12 mouse cellular contexts compared by ENCODE assay signal in the genomic region with DNA sequence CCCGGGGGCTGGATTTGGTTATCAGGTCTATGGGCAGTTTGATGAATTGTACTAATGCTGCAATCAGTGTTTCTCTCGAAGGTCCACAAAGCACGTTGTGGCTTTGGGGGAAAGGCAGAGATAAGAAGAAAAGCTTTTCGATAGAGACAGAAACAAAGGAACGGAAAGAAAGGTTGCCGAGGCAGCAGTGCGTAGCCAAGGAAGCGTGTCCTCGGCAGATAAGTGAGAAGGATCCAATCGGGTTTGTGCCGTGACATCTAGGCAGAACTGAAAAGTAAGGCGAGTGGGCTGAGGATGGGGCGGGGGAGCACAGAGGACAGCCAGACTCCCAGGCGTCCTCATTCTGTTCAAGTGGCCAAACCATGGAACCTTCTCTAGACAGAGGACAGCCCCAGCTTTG.
A peak's percentile ranks its signal among the peaks of the same experiment; 100 is the strongest.
DNase-seq lines count a peak whose midpoint lies in the region; ATAC-seq and TF ChIP-seq lines count a peak whose summit lies in the region.
"Had no signal": no experiment of that assay in that cellular context is flagged by ENCODE, and none has a peak within 500 bp of the region (broad histone marks: within the 10 kb centered on the region; RNA-seq: fewer than 3 reads in every experiment).

No protein-coding gene starts in this region.

- no peak overlapping the region for H3K27ac ChIP-seq in forebrain, postnatal 0 days (ENCODE audit: low read depth, low read length)
- no peak overlapping the region for H3K27ac ChIP-seq in forebrain, embryonic 10.5 days
- H3K27ac ChIP-seq in hindbrain, embryonic 14.5 days, result peak overlapping the region; percentile 47
- H3K27ac ChIP-seq in midbrain, embryonic 13.5 days, result peak overlapping the region; percentile 49
- H3K27ac ChIP-seq: kidney, embryonic 15.5 days; limb, embryonic 12.5 days had no signal

- no peaks in the 10 kb centered on the region for H3K9me3 ChIP-seq in forebrain, postnatal 0 days (ENCODE audit: low read length)
- H3K9me3 ChIP-seq in forebrain, embryonic 10.5 days, result no peaks in the 10 kb centered on the region
- no peaks in the 10 kb centered on the region for H3K9me3 ChIP-seq in hindbrain, embryonic 14.5 days (ENCODE audit: control insufficient read depth, low read length)
- no peaks in the 10 kb centered on the region for H3K9me3 ChIP-seq in midbrain, embryonic 13.5 days
- H3K9me3 ChIP-seq: kidney, embryonic 15.5 days; limb, embryonic 12.5 days had no signal

- H3K4me3 ChIP-seq in forebrain, postnatal 0 days (ENCODE audit: low read depth, low read length), result no peak overlapping the region
- no peak overlapping the region for H3K4me3 ChIP-seq in forebrain, embryonic 10.5 days
- H3K4me3 ChIP-seq in hindbrain, embryonic 14.5 days (replicated peaks; ENCODE audit: low read length), result no peak overlapping the region
- H3K4me3 ChIP-seq in midbrain, embryonic 13.5 days (replicated peaks), result no peak overlapping the region
- H3K4me3 ChIP-seq: kidney, embryonic 15.5 days; limb, embryonic 12.5 days had no signal

- no peaks in the 10 kb centered on the region; the same call in 1 of the 2 replicates for H3K4me1 ChIP-seq in forebrain, postnatal 0 days (ENCODE audit: insufficient read depth)
- H3K4me1 ChIP-seq in forebrain, embryonic 10.5 days, result peaks cover 8% of the 10 kb centered on the region
- H3K4me1 ChIP-seq in hindbrain, embryonic 14.5 days (replicated peaks; ENCODE audit: control insufficient read depth, insufficient read depth, low read length), result peaks cover 20% of the 10 kb centered on the region; the same call in 1 of the 2 replicates
- peaks cover 24% of the 10 kb centered on the region for H3K4me1 ChIP-seq in midbrain, embryonic 13.5 days (replicated peaks)
- H3K4me1 ChIP-seq: limb, embryonic 12.5 days had no signal

- no peaks in the 10 kb centered on the region for H3K27me3 ChIP-seq in forebrain, postnatal 0 days (ENCODE audit: insufficient read depth, low read length)
- no peaks in the 10 kb centered on the region for H3K27me3 ChIP-seq in forebrain, embryonic 10.5 days (ENCODE audit: poor library complexity, severe bottlenecking)
- no peaks in the 10 kb centered on the region for H3K27me3 ChIP-seq in hindbrain, embryonic 14.5 days (ENCODE audit: control insufficient read depth, insufficient read depth, low read length)
- no peaks in the 10 kb centered on the region for H3K27me3 ChIP-seq in midbrain, embryonic 13.5 days
- H3K27me3 ChIP-seq: kidney, embryonic 15.5 days; limb, embryonic 12.5 days had no signal

- DNase-seq in forebrain, postnatal 0 days, result peak; percentile 25
- DNase-seq in forebrain, embryonic 10.5 days (ENCODE audit: extremely low spot score, low spot score), result no peak
- peak; percentile 44 for DNase-seq in CD4-positive helper T cell, adult 2 months (ENCODE audit: low read depth, low spot score)
- DNase-seq in hindbrain, embryonic 14.5 days (ENCODE audit: low spot score), result no peak
- no peak for DNase-seq in urinary bladder, adult 18-20 months (ENCODE audit: low spot score in 2 of 2)
- no peak for DNase-seq in layer of hippocampus, adult 9-11 months
- DNase-seq in kidney, postnatal 10 days, result no peak
- DNase-seq: adrenal gland, postnatal 36 days; cerebellum, adult 18-20 months had no signal

- no peaks in the 10 kb centered on the region for H3K36me3 ChIP-seq in forebrain, postnatal 0 days (ENCODE audit: insufficient read depth)
- no peaks in the 10 kb centered on the region for H3K36me3 ChIP-seq in forebrain, embryonic 10.5 days (replicated peaks)
- no peaks in the 10 kb centered on the region for H3K36me3 ChIP-seq in hindbrain, embryonic 14.5 days (replicated peaks; ENCODE audit: control insufficient read depth, insufficient read depth)
- no peaks in the 10 kb centered on the region for H3K36me3 ChIP-seq in midbrain, embryonic 13.5 days
- H3K36me3 ChIP-seq: kidney, embryonic 15.5 days; limb, embryonic 12.5 days had no signal

- H3K9ac ChIP-seq in forebrain, postnatal 0 days, result no peak overlapping the region
- no peak overlapping the region for H3K9ac ChIP-seq in hindbrain, embryonic 14.5 days
- H3K9ac ChIP-seq in midbrain, embryonic 13.5 days (replicated peaks), result no peak overlapping the region
- H3K9ac ChIP-seq: kidney, embryonic 15.5 days; limb, embryonic 12.5 days had no signal

- ATAC-seq in forebrain, postnatal 0 days, result peak; percentile 50
- peak; percentile 49; the same call in 1 of the 2 replicates for ATAC-seq in hindbrain, embryonic 14.5 days (ENCODE audit: low FRiP score)
- ATAC-seq in midbrain, embryonic 13.5 days, result peak; percentile 55

- 39% methylated on average over 14 of the region's 14 CpGs for WGBS in forebrain, postnatal 0 days
- 73% methylated on average over 14 of the region's 14 CpGs for WGBS in forebrain, embryonic 10.5 days
- 21% methylated on average over 14 of the region's 14 CpGs for whole genome bisulfite sequencing in hindbrain, embryonic 14.5 days
- WGBS in midbrain, embryonic 13.5 days, result 27% methylated on average over 14 of the region's 14 CpGs

- TF ChIP-seq CTCF in forebrain, postnatal 0 days (IDR thresholded peaks at IDR 0.05; ENCODE audit: low read depth), result no peak

- H3K4me2 ChIP-seq in forebrain, postnatal 0 days (ENCODE audit: low read depth), result no peak overlapping the region
- no peak overlapping the region for H3K4me2 ChIP-seq in hindbrain, embryonic 14.5 days (replicated peaks)
- H3K4me2 ChIP-seq in midbrain, embryonic 13.5 days (replicated peaks), result no peak overlapping the region
- H3K4me2 ChIP-seq: kidney, embryonic 15.5 days; limb, embryonic 12.5 days had no signal

Comparison
In these comparisons a context has a peak if more than half of its experiments do, and no peak if none do; other contexts are left out.
1. DNase-seq: peak in forebrain, postnatal 0 days (single experiment) and CD4-positive helper T cell, adult 2 months (single experiment); none in forebrain, embryonic 10.5 days (single experiment), hindbrain, embryonic 14.5 days (single experiment), urinary bladder, adult 18-20 months (0 of 2), layer of hippocampus, adult 9-11 months (single experiment) and kidney, postnatal 10 days (single experiment).
2. H3K27ac ChIP-seq: peak in hindbrain, embryonic 14.5 days (single experiment) and midbrain, embryonic 13.5 days (single experiment); none in forebrain, postnatal 0 days (single experiment) and forebrain, embryonic 10.5 days (single experiment).
3. Peak in every context shown above with its lines, with median percentiles within 50 percentile points of each other: ATAC-seq.